Mouse (Mus musculus): ENCODE measurements at regions not wholly inside any gene's neighbourhood (a gene's known extent, or its start where the extent isn't known, plus 50 kb on each side); places are given as distances from the start of the nearest gene placed in this dataset.
"Not testable (repeated sequence)": the region's sequence is repeated elsewhere in the genome, so short reads cannot be mapped to it uniquely, and the experiment has no call there.

DNA sequence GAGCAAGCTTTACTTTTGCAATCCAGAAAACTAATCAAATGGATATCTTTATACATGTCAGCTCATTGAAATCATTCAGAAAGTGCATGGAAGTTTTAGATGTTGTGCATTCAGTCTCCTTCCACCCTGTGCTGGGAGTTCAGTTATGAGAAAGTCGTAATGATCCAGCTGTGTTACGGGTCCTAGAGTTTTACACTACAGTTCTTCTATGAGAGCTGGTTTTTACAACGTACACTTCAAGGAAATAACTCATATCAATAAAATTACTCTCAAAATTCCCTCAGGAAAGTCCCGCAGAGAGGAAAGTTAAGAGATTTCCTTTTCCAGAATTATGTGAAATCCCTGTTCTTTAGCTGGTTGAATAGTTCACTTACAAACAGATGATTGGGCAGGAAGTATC lies 418.1 kb upstream of the Slc10a2 start:
- no peak for DNase-seq (ENCODE audit: low read depth)

- no peak for DNase-seq (ENCODE audit: low read depth)
Measured at GRCm38 (mm10) chr8:5495861-5496260, 390.7 kb upstream of the Slc10a2 start.

- DNase-seq (ENCODE audit: low read depth), result no peak
Measured at GRCm38 (mm10) chr8:5490491-5490890, 385.3 kb upstream of the Slc10a2 start.

GRCm38 (mm10) chr8:5482938-5483337 lies 377.8 kb upstream of the Slc10a2 start:
- DNase-seq (ENCODE audit: low read depth), result no peak

DNA sequence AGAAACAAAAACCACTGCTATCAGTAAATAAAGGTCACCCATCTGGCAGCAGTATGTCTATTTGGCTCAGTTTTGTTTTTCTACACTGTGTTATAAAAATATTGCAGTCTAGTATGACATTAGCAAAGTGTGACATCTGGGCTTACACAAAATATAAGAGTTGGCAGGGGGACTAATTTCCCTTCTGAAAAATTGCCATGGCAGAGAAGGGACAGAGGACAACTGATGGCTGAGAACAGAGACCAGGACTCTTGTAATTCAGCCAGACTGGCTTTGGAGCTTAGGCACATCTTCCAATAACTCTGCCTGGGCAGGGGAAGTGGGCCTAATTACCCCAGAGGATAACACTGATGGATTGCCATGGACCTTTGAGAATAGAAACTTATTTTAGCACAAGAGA lies 367.8 kb upstream of the Slc10a2 start:
- DNase-seq (ENCODE audit: low read depth), result no peak

- no peak for DNase-seq (ENCODE audit: low read depth)
Measured at GRCm38 (mm10) chr8:5472582-5472981, 367.4 kb upstream of the Slc10a2 start.

GRCm38 (mm10) chr8:5457619-5458018 lies 352.5 kb upstream of the Slc10a2 start:
- DNase-seq (ENCODE audit: low read depth), result no peak

- no peak for DNase-seq (ENCODE audit: low read depth)
Measured at GRCm38 (mm10) chr8:5453469-5453868, 348.3 kb upstream of the Slc10a2 start.

DNA sequence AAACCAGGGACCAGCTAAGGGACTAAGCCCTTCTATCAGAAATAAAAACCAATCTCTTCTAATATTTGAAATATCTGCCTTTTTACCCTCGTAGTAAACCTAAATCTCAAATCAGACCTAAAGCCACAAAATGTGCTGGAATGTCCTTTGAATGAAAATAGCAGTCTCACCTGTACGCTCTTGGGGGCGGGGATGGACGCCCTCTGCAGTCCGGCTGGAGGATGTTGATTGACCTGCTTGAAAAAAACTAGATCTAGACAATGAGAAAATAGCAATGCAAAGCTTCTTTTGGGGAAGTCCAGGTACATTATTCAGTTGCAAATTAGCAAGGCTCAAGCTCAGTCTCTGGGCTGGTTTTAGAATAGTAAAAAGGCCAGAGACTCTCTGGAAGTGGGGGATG lies 337.1 kb upstream of the Slc10a2 start:
- not testable (repeated sequence) for DNase-seq (ENCODE audit: low read depth)

DNA sequence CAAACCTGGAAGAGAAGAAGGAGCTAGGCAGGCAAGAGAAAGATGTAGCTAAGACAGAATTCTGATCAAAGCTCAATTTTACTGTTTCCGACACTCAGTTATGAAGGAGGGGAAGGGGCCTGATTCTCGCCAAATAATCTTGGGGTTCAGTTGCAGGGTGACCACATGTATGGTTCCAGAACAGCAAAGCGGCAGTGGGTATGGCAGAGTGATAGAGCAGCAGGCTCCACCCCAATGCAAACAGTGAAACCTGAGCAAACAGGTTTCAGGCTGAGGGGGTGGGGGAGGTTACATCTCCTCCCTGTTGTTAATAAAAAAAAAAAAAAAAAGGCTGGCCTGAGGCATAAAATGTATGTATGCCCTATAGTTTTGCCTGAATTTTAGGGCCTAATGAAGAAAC lies 335.3 kb upstream of the Slc10a2 start:
- DNase-seq (ENCODE audit: low read depth), result not testable (repeated sequence)

DNA sequence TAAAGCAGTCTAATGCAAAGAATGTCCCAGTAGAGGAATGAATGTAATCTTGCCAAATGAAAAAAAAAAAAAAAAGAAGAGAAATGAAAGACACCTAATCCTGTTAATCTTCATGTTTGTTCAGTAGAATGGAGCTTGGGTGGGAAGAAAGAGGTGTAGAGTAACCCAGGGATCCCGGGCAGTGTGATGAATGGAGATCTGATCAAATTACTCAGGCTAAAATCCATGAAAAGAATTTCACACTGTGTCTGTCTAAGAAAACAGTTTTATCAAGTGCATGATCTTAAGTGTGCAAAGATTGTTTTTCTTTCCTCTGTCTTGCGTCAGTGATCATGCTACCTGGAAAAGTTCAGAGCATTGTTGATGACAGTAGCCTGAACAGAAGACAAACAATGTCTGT lies 333.9 kb upstream of the Slc10a2 start:
- DNase-seq (ENCODE audit: low read depth), result no peak

DNA sequence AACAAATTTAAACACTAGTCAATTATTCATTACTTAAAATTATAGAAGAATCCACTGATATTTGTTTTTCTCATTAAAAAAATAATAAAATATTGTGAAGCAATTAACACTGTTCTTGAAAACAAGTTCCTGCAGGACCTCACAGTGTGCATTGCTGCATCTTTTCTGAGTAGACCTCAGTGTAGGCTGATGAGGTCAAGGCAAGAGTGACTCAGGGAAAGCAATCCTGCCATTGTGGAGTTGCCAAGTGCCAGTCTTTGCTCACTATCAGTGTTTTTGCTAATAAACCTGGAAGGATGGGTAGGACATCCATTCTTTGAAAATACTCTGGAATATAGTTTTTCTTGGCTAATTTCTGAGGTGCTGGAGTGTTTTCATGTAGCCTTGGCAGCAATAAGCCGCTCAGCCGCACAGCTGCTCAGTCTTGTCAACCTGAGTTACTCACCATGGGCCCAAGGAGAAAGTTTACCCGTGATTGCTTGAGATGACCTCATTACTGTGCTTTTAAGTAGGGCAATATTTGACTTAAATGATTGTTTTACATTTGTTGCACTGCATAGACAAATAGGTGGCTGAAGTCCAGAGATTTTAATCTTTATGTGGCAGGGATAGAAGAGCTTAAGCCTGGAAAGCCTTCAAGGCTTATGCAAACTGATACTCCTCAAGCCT lies 323.3 kb upstream of the Slc10a2 start:
- DNase-seq (ENCODE audit: low read depth), result no peak

DNA sequence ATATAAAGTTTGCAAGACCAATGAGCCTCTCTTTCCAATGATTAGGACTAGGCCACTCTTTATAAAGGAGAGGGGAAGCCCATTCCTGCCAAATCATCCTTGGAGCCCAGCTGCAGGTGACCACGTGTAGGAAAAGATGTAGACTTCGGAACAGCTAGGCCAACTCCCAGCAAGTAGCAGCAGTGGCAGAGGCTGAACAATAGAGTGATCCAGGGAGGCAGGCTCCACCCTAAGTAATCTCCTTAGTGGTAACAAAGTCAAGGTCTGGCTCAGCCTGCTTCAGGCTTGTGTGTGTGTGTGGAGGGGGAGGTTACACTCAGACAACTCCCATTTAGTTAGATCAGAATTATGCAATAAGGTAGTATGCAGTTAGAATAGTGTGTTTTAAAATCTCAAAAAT lies 311.7 kb upstream of the Slc10a2 start:
- not testable (repeated sequence) for DNase-seq (ENCODE audit: low read depth)

DNA sequence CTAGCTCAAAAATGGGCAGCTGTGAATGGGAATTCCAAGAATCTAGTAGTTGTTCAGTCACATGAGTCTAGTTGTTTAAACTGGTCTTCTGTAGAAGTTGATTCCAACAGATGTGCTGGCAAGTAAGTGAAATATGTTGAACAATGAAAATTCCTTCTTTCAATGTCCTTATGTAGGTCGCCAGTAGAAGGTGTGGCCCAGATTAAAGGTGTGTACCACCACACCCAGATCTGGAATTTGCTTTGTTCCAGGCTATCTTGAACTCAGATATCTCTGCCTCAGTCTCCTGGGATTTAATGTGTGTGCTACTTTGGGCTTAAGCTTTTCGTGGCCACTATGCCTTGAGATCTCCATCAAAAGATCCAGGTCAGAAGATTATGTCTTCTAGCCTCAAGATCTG lies 279.7 kb upstream of the Slc10a2 start:
- no peak for DNase-seq (ENCODE audit: low read depth)

DNA sequence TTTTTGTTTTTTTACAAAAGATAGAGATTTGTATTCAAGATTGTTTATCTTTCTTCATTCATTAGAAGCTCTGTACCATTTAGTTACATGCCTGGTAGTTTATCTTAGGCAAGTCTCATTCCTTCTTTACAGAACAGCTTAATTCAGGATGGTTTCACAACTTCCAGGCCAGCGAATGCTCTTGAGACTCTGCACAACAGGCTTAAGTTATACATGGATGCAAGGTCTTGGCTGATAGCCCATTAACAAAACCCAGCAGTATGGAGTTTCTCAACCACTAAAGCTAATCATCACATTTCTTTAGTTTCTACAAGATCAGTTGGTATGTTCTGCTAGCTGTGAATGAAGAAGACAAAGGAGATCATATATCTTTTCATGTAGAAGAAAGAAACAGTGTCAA lies 272.9 kb upstream of the Slc10a2 start:
- no peak for DNase-seq (ENCODE audit: low read depth)

GRCm38 (mm10) chr8:5339953-5340352 lies 234.8 kb upstream of the Slc10a2 start:
- peak; percentile 22 for DNase-seq (ENCODE audit: low read depth)

DNA sequence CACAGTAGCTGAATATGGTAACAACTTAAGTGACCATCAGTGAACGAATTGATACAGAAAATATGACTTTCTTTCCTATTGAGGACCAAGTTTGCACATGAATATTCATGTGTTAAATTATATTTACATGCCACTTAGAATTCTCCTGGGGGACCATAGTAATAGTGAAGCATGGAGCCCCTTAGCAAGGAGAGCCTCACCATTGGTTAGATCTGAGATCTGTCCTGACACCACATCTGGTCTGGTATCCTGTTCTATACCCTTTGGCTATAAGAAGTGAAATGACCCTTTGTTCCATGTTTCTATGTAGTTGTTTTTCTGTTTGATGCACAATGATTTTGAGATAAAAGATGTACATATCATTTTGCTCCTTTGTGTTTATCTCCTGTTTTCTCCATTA lies 209.4 kb upstream of the Slc10a2 start:
- DNase-seq (ENCODE audit: low read depth), result no peak

DNA sequence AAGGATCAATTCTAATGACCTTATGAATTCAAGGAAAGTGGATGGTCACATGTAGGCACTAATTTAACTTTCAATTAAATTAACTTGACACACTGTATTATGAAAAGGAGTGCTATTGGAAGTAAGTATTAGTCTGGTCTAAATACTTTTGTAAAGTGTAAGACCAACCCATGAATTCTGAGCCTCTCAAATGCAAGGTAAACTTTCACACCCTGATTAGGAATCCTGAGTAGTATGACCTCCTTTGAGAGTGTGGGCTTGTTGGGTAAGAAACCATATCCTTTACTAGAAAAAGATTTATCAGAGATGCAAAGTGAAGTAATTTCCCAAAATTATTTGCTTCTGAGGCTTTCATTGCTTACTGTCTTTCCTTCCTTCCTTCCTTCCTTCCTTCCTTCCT lies 194.8 kb upstream of the Slc10a2 start:
- DNase-seq (ENCODE audit: low read depth), result no peak

DNA sequence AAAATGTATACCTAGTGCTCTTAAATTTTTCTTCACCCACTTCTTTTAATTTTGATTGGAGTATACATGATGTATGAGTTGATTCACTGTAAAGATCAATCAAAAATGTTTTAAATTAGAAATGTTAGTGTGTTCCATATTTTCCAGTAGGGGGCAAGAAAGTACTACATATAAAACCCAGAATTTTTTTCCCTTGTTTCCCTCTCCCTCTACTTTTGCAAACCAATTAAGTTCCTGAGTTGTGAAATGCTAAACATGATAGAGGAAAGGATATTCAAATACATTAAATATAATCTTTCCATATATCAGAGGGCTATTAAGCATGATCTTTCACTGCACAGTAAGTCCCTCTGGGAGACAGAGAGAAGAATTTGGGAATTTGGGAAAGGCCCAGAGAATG lies 192.0 kb upstream of the Slc10a2 start:
- peak; percentile 5 for DNase-seq (ENCODE audit: low read depth)

DNA sequence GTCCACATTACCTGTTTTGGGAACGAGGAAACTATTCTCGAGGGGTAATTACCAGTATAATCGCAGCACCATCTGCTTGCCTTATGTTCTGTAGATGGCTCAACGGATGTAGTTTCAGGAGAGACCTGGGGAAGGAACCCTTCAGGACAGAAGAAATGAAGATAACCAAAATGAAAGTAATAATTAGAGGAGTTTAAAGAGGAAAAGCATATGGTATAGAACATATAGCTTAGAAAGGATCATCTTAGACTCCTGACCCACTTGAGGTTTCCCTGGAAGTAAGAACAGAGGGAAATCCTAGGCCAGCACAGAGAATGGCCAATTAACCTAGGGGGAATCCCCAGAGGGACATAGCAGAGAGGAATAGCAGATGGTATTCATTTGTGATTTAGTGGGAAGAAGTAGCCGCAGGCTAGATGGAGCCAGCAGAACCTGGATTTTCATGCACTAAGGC lies 180.6 kb upstream of the Slc10a2 start:
- no peak for DNase-seq (ENCODE audit: low read depth)

- DNase-seq (ENCODE audit: low read depth), result no peak
Measured at GRCm38 (mm10) chr8:5283799-5284198, 178.6 kb upstream of the Slc10a2 start.

- DNase-seq (ENCODE audit: low read depth), result no peak
Measured at GRCm38 (mm10) chr8:5262316-5262715, 157.2 kb upstream of the Slc10a2 start.

- not testable (repeated sequence) for DNase-seq (ENCODE audit: low read depth)
Measured at GRCm38 (mm10) chr8:5241871-5242270, 136.7 kb upstream of the Slc10a2 start.

Data from 416B (cell line).